Mouse (Mus musculus) intestine, embryonic 16.5 days (tissue): ENCODE data around the gene Rdh8. TPM values are rescaled to one million over a fixed set of nuclear protein-coding genes. Genes with fewer than 3 reads are reported as not detected.

Source experiments
- ATAC-seq: fragments of 200-750 bp; cut with Nextera tagmentation; 2 replicates; pipeline ENCODE4 v1.8.0; 2017; ENCODE audit warnings: moderate TSS enrichment, moderate library complexity
- H3K27ac ChIP-seq: fragments of 300-500 bp; sonication (generic); 2 replicates; pipeline ENCODE4 v1.5.1; 2014; ENCODE audit warnings: mild to moderate bottlenecking, low read length
- H3K27me3 ChIP-seq: fragments of 300-500 bp; sonication (generic); replicated peaks from 2 replicates; pipeline ENCODE4 v1.6.1; 2014; ENCODE audit warnings: low read length, control low read depth, mixed read lengths; ENCODE audit not compliant: control insufficient read depth, insufficient read depth
- H3K36me3 ChIP-seq: fragments of 300-500 bp; sonication (generic); 2 replicates; pipeline ENCODE4 v1.6.1; 2014; ENCODE audit warnings: low read length, control low read depth; ENCODE audit not compliant: control insufficient read depth, insufficient read depth
- H3K4me1 ChIP-seq: fragments of 300-500 bp; sonication (generic); 2 replicates; pipeline ENCODE4 v1.6.1; 2014; ENCODE audit warnings: low read length, control low read depth, mixed read lengths; ENCODE audit not compliant: control insufficient read depth, insufficient read depth
- H3K4me2 ChIP-seq: fragments of 300-500 bp; sonication (generic); 2 replicates; pipeline ENCODE4 v1.6.1; 2014; ENCODE audit warnings: low read depth, low read length, control low read depth
- H3K4me3 ChIP-seq: fragments of 300-500 bp; sonication (generic); 2 replicates; pipeline ENCODE4 v1.5.1; 2014; ENCODE audit warnings: mild to moderate bottlenecking, low read length
- H3K9ac ChIP-seq: fragments of 300-500 bp; sonication (generic); 2 replicates; pipeline ENCODE4 v1.6.1; 2014; ENCODE audit warnings: low read depth, low read length
- H3K9me3 ChIP-seq: fragments of 300-500 bp; sonication (generic); 2 replicates; pipeline ENCODE4 v1.6.1; 2016; ENCODE audit warnings: low read length, control low read depth; ENCODE audit not compliant: control insufficient read depth
- WGBS: fragments of 180-500 bp; shearing (Covaris S2); extraction: QIAGEN DNeasy Blood & Tissue Kit; methylation state at CpG from one replicate; pipeline ENCODE4 v1.1.7; 2014; 5-methylcytosine and 5-hydroxymethylcytosine counted together
- polyA plus RNA-seq: library from polyadenylated mRNA; unstranded; fragments of >200 nt; fragmentation: Nextera tagmentation; extraction: Ambion mirVana; gene quantifications from 2 replicates; pipeline ENCODE4 v1.2.1, GENCODE M21; 2015

The Rdh8 gene
- polyA plus RNA-seq, 1 experiment from 2014 or later: not detected

DNA sequence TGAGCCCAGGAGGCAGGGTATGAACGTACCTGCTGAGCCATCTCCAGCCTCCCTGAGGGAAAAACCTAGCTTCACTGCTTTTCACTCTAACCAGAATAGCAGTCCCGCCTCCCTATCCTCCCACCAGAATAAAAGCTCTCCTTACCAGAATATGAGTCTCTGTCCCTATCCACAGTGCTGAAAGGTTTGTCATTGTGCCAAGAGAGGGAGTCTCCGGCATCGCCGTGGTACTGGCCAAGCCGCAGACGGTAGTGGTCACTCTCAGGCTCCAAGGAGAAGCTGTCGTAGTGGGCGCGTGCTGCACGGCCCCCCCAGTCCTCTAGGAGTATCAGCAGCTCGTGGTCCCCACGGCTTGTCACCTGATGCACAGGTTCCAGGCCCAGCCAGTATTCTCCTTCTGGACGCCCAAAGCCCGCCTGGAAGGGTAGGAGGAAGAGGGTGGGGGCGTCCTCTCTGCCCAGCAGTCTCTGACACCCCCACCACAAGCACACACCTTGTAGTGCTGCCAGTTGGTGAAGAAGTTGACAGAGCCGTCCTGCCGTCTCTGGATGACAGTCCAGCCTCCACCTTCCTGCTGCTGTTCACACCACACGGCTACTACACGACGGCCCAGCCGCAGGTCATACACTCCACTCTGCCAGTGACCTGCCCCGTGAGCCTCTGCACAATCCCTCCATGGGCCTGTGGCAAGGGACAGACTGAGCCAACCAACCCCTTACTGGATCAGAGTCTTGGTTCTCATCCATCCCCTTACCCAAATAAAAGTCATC lies 56.9 kb downstream of the Rdh8 start:
- no peaks in the 10 kb centered on the region for H3K27me3 ChIP-seq
- no peaks in the 10 kb centered on the region for H3K9me3 ChIP-seq
- H3K27ac ChIP-seq: no peak overlapping the region
- H3K4me3 ChIP-seq: no peak overlapping the region
- ATAC-seq: no peak
- no peak overlapping the region for H3K4me2 ChIP-seq
- no peaks in the 10 kb centered on the region; the same call in 1 of the 2 replicates for H3K4me1 ChIP-seq
- WGBS: 68% methylated on average over 23 of the region's 23 CpGs
- H3K36me3 ChIP-seq: no peaks in the 10 kb centered on the region
- no peak overlapping the region for H3K9ac ChIP-seq

Other genes starting within 250 kb of the Rdh8 start
- 10.7 and 11.7 TPM in 2 replicates for gene Zfp846, start 237.2 kb upstream of the Rdh8 start, polyA plus RNA-seq
- gene Ubl5, start 175.6 kb upstream of the Rdh8 start, polyA plus RNA-seq: 356 and 361 TPM in 2 replicates
- gene Fbxl12, start 173.7 kb upstream of the Rdh8 start, polyA plus RNA-seq: 16.5 and 17.3 TPM in 2 replicates
- gene Pin1, start 166.4 kb upstream of the Rdh8 start, polyA plus RNA-seq: 42.0 and 45.4 TPM in 2 replicates
- gene Olfm2, start 72.2 kb upstream of the Rdh8 start, polyA plus RNA-seq: 6.7 and 7.8 TPM in 2 replicates
- gene Col5a3, start 3.4 kb upstream of the Rdh8 start, polyA plus RNA-seq: 1.8 and 2.4 TPM in 2 replicates
- 16.2 and 18.3 TPM in 2 replicates for gene A230050P20Rik, start 50.1 kb downstream of the Rdh8 start, polyA plus RNA-seq
- 10.7 and 11.2 TPM in 2 replicates for gene Angptl6, start 61.2 kb downstream of the Rdh8 start, polyA plus RNA-seq
- 79.5 and 97.6 TPM in 2 replicates for gene Ppan, start 69.7 kb downstream of the Rdh8 start, polyA plus RNA-seq
- 261 and 297 TPM in 2 replicates for gene Eif3g, start 80.1 kb downstream of the Rdh8 start, polyA plus RNA-seq
- gene Dnmt1, start 141.4 kb downstream of the Rdh8 start, polyA plus RNA-seq: 56.3 and 56.9 TPM in 2 replicates
- 24.3 and 24.4 TPM in 2 replicates for gene S1pr2, start 158.3 kb downstream of the Rdh8 start, polyA plus RNA-seq
- 165 and 181 TPM in 2 replicates for gene Mrpl4, start 184.2 kb downstream of the Rdh8 start, polyA plus RNA-seq
- 12.7 and 13.7 TPM in 2 replicates for gene Icam1, start 197.5 kb downstream of the Rdh8 start, polyA plus RNA-seq
- gene Icam4, start 210.9 kb downstream of the Rdh8 start, polyA plus RNA-seq: 1.8 and 5.4 TPM in 2 replicates
- gene Icam5, start 213.6 kb downstream of the Rdh8 start, polyA plus RNA-seq: 0.09 and 0.10 TPM in 2 replicates
- gene Zglp1, start 248.6 kb downstream of the Rdh8 start, polyA plus RNA-seq: 0.51 and 1.3 TPM in 2 replicates